Mouse (Mus musculus): ENCODE results near the gene Jmy.

GRCm38 (mm10) chr13:93484276-93484675 is 15.3 kb downstream of the Jmy start:
- no peak for TF ChIP-seq POLR2A (IDR thresholded peaks at IDR 0.05; ENCODE audit: extremely low read depth, insufficient read depth, low read length)
- no peak for TF ChIP-seq CTCF (IDR thresholded peaks at IDR 0.05; ENCODE audit: low read depth, low read length)
